9 mouse cellular contexts compared by ENCODE assay signal in genomic region chr4:133673666-133674330, GRCm38 (mm10). TPM values are rescaled to one million over a fixed set of nuclear protein-coding genes. Genes with fewer than 3 reads are reported as not detected.
DNase-seq lines count a peak whose midpoint lies in the region; ATAC-seq and TF ChIP-seq lines count a peak whose summit lies in the region.
"Had no signal": no experiment of that assay in that cellular context is flagged by ENCODE, and none has a peak within 500 bp of the region (broad histone marks: within the 10 kb centered on the region; RNA-seq: fewer than 3 reads in every experiment).

No protein-coding gene starts in this region.

- H3K36me3 ChIP-seq in erythroblast, embryonic 14.5 days (ENCODE audit: control insufficient read depth) = peaks cover 18% of the 10 kb centered on the region
- H3K36me3 ChIP-seq in kidney, adult 2 months (ENCODE audit: control insufficient read depth, insufficient read depth, low read length) = no peaks in the 10 kb centered on the region
- H3K36me3 ChIP-seq in lung, embryonic 14.5 days (ENCODE audit: insufficient read depth) = peaks cover 11% of the 10 kb centered on the region

- DNase-seq in brain, adult 2 months (ENCODE audit: low read depth, low spot score) = peak; percentile 69
- DNase-seq in heart, adult 18-20 months = peak; percentile 79 to 84
- peak; percentile 76 for DNase-seq in kidney, adult 2 months
- DNase-seq in lung, embryonic 14.5 days = peak; percentile 73
- peak; percentile 55 for DNase-seq in right cerebral cortex, postnatal 4 days
- DNase-seq in cerebellum, postnatal 4 days (ENCODE audit: low spot score in 2 of 2) = no peak

- WGBS in kidney, adult 2 months = 11% methylated on average over 10 of the region's 10 CpGs
- WGBS in lung, embryonic 14.5 days = 16% methylated on average over 10 of the region's 10 CpGs

- peaks cover 72% of the 10 kb centered on the region for H3K4me1 ChIP-seq in erythroblast, embryonic 14.5 days (ENCODE audit: control insufficient read depth)
- peaks cover 26% of the 10 kb centered on the region; the same call in 1 of the 2 replicates for H3K4me1 ChIP-seq in kidney, adult 2 months (ENCODE audit: control insufficient read depth, insufficient read depth, low read length)
- H3K4me1 ChIP-seq in lung, embryonic 14.5 days (ENCODE audit: insufficient read depth) = peaks cover 37% of the 10 kb centered on the region

- peak overlapping the region; percentile 88 for H3K4me3 ChIP-seq in erythroblast, embryonic 14.5 days (replicated peaks)
- H3K4me3 ChIP-seq in kidney, adult 2 months (ENCODE audit: insufficient read depth, low read depth, low read length) = peak overlapping the region; percentile 98; the same call in 1 of the 2 replicates
- H3K4me3 ChIP-seq in lung, embryonic 14.5 days (ENCODE audit: low read depth, low read length) = peak overlapping the region; percentile 72

- ATAC-seq in erythroblast, adult 5-6 weeks (replicated peaks; ENCODE audit: low FRiP score, poor library complexity, severe bottlenecking) = no peak
- ATAC-seq in lung, embryonic 14.5 days (ENCODE audit: insufficient read depth) = no peak
- ATAC-seq: Patski had no signal

- H3K27ac ChIP-seq in kidney, adult 2 months (ENCODE audit: insufficient read depth, low read depth, low read length) = peak overlapping the region; percentile 100
- peak overlapping the region; percentile 99 for H3K27ac ChIP-seq in lung, embryonic 14.5 days (ENCODE audit: low read depth)

- H3K9me3 ChIP-seq in erythroblast, embryonic 14.5 days (ENCODE audit: control insufficient read depth, low read length) = no peaks in the 10 kb centered on the region
- no peaks in the 10 kb centered on the region for H3K9me3 ChIP-seq in lung, embryonic 14.5 days (ENCODE audit: low read depth, low read length)

- TF ChIP-seq POLR2A in kidney, adult 2 months (IDR thresholded peaks at IDR 0.05; ENCODE audit: low read depth, low read length) = no peak

- no peaks in the 10 kb centered on the region for H3K27me3 ChIP-seq in erythroblast, embryonic 14.5 days (ENCODE audit: control insufficient read depth)
- H3K27me3 ChIP-seq in kidney, adult 2 months (replicated peaks; ENCODE audit: control insufficient read depth, insufficient read depth, low read length) = no peaks in the 10 kb centered on the region
- H3K27me3 ChIP-seq in lung, embryonic 14.5 days (ENCODE audit: insufficient read depth, low read length) = no peaks in the 10 kb centered on the region
- H3K27me3 ChIP-seq: Patski had no signal

- peak overlapping the region; percentile 90 for H3K4me2 ChIP-seq in lung, embryonic 14.5 days

- TF ChIP-seq CTCF in kidney, adult 2 months (conservative IDR thresholded peaks at IDR 0.05; ENCODE audit: insufficient read depth, insufficient read length, low read depth, low read length) = no peak
- TF ChIP-seq CTCF in lung, embryonic 14.5 days (IDR thresholded peaks at IDR 0.05; ENCODE audit: low read depth) = no peak

- H3K9ac ChIP-seq in lung, embryonic 14.5 days = peak overlapping the region; percentile 74

RNA-seq across cellular contexts. Expression of gene Pigv, which starts 1.4 kb away (rescaled TPM):
- polyA plus RNA-seq in erythroblast, embryonic 14.5 days (2012) = 1.6 and 2.0 TPM in 2 replicates
- 0.84 and 8.1 TPM in 2 replicates for total RNA-seq in erythroblast, adult 5-6 weeks (2015; ENCODE audit: low replicate concordance)
- total RNA-seq in erythroblast, adult 5-6 weeks (2017; ENCODE audit: low replicate concordance) = 1.1 and 1.7 TPM in 2 replicates
- 10 to 100 TPM; 12.5 to 12.7 TPM for total RNA-seq in heart, adult 18-20 months (2021)
- 15.8 and 16.2 TPM in 2 replicates for polyA plus RNA-seq in kidney, adult 2 months (2012; rRNA removed)
- 13.9 and 14.5 TPM in 2 replicates for polyA plus RNA-seq in lung, embryonic 14.5 days (2014; fragmentation: Nextera tagmentation; extraction: Ambion mirVana)

RNA-seq across cellular contexts. Expression of gene Zdhhc18, which starts 23.8 kb away (rescaled TPM):
- polyA plus RNA-seq in erythroblast, embryonic 14.5 days (2012) = 0.25 and 0.43 TPM in 2 replicates
- total RNA-seq in erythroblast, adult 5-6 weeks (2015; ENCODE audit: low replicate concordance) = 4.4 and 8.8 TPM in 2 replicates
- 3.8 and 8.8 TPM in 2 replicates for total RNA-seq in erythroblast, adult 5-6 weeks (2017; ENCODE audit: low replicate concordance)
- total RNA-seq in heart, adult 18-20 months (2021) = 10 to 100 TPM; 20.9 to 31.7 TPM
- polyA plus RNA-seq in kidney, adult 2 months (2012; rRNA removed) = 28.7 and 31.6 TPM in 2 replicates
- 5.5 and 9.9 TPM in 2 replicates for polyA plus RNA-seq in lung, embryonic 14.5 days (2014; fragmentation: Nextera tagmentation; extraction: Ambion mirVana)

Comparison
In these comparisons a context has a peak if more than half of its experiments do, and no peak if none do; other contexts are left out.
1. DNase-seq: peak in brain, adult 2 months (single experiment), heart, adult 18-20 months (2 of 2), kidney, adult 2 months (single experiment), lung, embryonic 14.5 days (single experiment) and right cerebral cortex, postnatal 4 days (single experiment); none in cerebellum, postnatal 4 days (0 of 2).
2. Peak in every context shown above with its lines, with median percentiles within 50 percentile points of each other: H3K4me3 ChIP-seq.